Mouse (Mus musculus) forebrain, embryonic 13.5 days (tissue): ENCODE results near the gene Rreb1. TPM values are rescaled to one million over a fixed set of nuclear protein-coding genes. Genes with fewer than 3 reads are reported as not detected.
A peak's percentile ranks its signal among the peaks of the same experiment; 100 is the strongest.

ENCODE experiments used
- ATAC-seq: fragments of 200-750 bp; cut with Nextera tagmentation; 2 replicates; pipeline ENCODE4 v1.8.0; 2017
- H3K27ac ChIP-seq: fragments of 300-500 bp; sonication (generic); 2 replicates; pipeline ENCODE4 v1.5.1; 2015; ENCODE audit warnings: inconsistent platforms, mild to moderate bottlenecking, moderate library complexity
- H3K27me3 ChIP-seq: fragments of 300-500 bp; sonication (generic); 2 replicates; pipeline ENCODE4 v1.6.1; 2015; ENCODE audit warnings: mild to moderate bottlenecking, inconsistent platforms
- H3K36me3 ChIP-seq: fragments of 300-500 bp; sonication (generic); 2 replicates; pipeline ENCODE4 v1.6.1; 2015; ENCODE audit warnings: mild to moderate bottlenecking, inconsistent platforms; ENCODE audit not compliant: poor library complexity, severe bottlenecking
- H3K4me1 ChIP-seq: fragments of 300-500 bp; sonication (generic); 2 replicates; pipeline ENCODE4 v1.6.1; 2015; ENCODE audit warnings: inconsistent platforms
- H3K4me2 ChIP-seq: fragments of 300-500 bp; sonication (generic); 2 replicates; pipeline ENCODE4 v1.6.1; 2015; ENCODE audit warnings: inconsistent platforms, mild to moderate bottlenecking, moderate library complexity
- H3K4me3 ChIP-seq: fragments of 300-500 bp; sonication (generic); 2 replicates; pipeline ENCODE4 v1.5.1; 2015; ENCODE audit warnings: mild to moderate bottlenecking, inconsistent platforms
- H3K9ac ChIP-seq: fragments of 300-500 bp; sonication (generic); 2 replicates; pipeline ENCODE4 v1.6.1; 2015; ENCODE audit warnings: mild to moderate bottlenecking, inconsistent platforms
- H3K9me3 ChIP-seq: fragments of 300-500 bp; sonication (generic); replicated peaks from 2 replicates; pipeline ENCODE4 v1.6.1; 2016; ENCODE audit warnings: inconsistent platforms
- WGBS: fragments of 180-500 bp; shearing (Covaris S2); methylation state at CpG from one replicate; pipeline ENCODE4 v1.1.7; 2015; 5-methylcytosine and 5-hydroxymethylcytosine counted together
- polyA plus RNA-seq: library from polyadenylated mRNA; unstranded; fragments of >200 nt; fragmentation: Nextera tagmentation; extraction: Ambion mirVana; gene quantifications from 2 replicates; pipeline ENCODE4 v1.2.1, GENCODE M21; 2015

Rreb1 gene
- polyA plus RNA-seq, 1 experiment from 2014 or later, result 1.7 TPM

GRCm38 (mm10) chr13:37981063-37981462, 202.9 kb downstream of the Rreb1 start:
- 89% methylated on average over 5 of the region's 5 CpGs for WGBS
- no peak overlapping the region for H3K9ac ChIP-seq
- H3K9me3 ChIP-seq, result no peaks in the 10 kb centered on the region
- no peak overlapping the region for H3K4me2 ChIP-seq
- no peak overlapping the region for H3K4me3 ChIP-seq
- H3K4me1 ChIP-seq, result no peaks in the 10 kb centered on the region
- ATAC-seq, result no peak
- H3K36me3 ChIP-seq, result peaks cover 86% of the 10 kb centered on the region
- H3K27ac ChIP-seq, result no peak overlapping the region
- no peaks in the 10 kb centered on the region for H3K27me3 ChIP-seq

- Histone ChIP-seq H3K4me2 (no peak overlapping the region), H3K4me3 (no peak overlapping the region), H3K27me3 (no peaks in the 10 kb centered on the region), H3K4me1 (no peaks in the 10 kb centered on the region), H3K9me3 (no peaks in the 10 kb centered on the region), H3K27ac (no peak overlapping the region), H3K9ac (no peak overlapping the region), H3K36me3 (peaks cover 91% of the 10 kb centered on the region)
- WGBS, result 79% methylated on average over 10 of the region's 10 CpGs
- ATAC-seq, result no peak
Observed at GRCm38 (mm10) chr13:37986166-37986565, 208.0 kb downstream of the Rreb1 start.

- no peaks in the 10 kb centered on the region for H3K9me3 ChIP-seq
- ATAC-seq, result no peak
- peaks cover 63% of the 10 kb centered on the region for H3K36me3 ChIP-seq
Observed at GRCm38 (mm10) chr13:37989701-37990100, 211.5 kb downstream of the Rreb1 start.

GRCm38 (mm10) chr13:37992638-37993371, 214.6 kb downstream of the Rreb1 start:
- Histone ChIP-seq H3K9ac (peak overlapping the region; percentile 93), H3K27ac (no peak overlapping the region), H3K9me3 (no peaks in the 10 kb centered on the region), H3K4me1 (peaks cover 11% of the 10 kb centered on the region), H3K36me3 (peaks cover 36% of the 10 kb centered on the region), H3K4me2 (peak overlapping the region; percentile 64), H3K27me3 (no peaks in the 10 kb centered on the region), H3K4me3 (peak overlapping the region; percentile 87)
- WGBS, result 15% methylated on average over 10 of the region's 10 CpGs
- no peak for ATAC-seq

More at GRCm38 (mm10) chr13:37989701-37990100, 211.5 kb downstream of the Rreb1 start:
- Histone ChIP-seq H3K27me3 (no peaks in the 10 kb centered on the region), H3K4me1 (peaks cover 11% of the 10 kb centered on the region), H3K27ac (no peak overlapping the region), H3K4me3 (no peak overlapping the region), H3K9ac (no peak overlapping the region), H3K4me2 (no peak overlapping the region)
- 96% methylated on average over 8 of the region's 8 CpGs for WGBS

- peak overlapping the region; percentile 64 for H3K4me2 ChIP-seq
- under 1% methylated on average over 17 of the region's 17 CpGs for WGBS
- H3K4me1 ChIP-seq, result peaks cover 11% of the 10 kb centered on the region
- no peak for ATAC-seq
- H3K4me3 ChIP-seq, result peak overlapping the region; percentile 87
- no peaks in the 10 kb centered on the region for H3K27me3 ChIP-seq
- H3K36me3 ChIP-seq, result peaks cover 31% of the 10 kb centered on the region
- no peaks in the 10 kb centered on the region for H3K9me3 ChIP-seq
- peak overlapping the region; percentile 88 for H3K27ac ChIP-seq
- H3K9ac ChIP-seq, result peak overlapping the region; percentile 93
Observed at GRCm38 (mm10) chr13:37993376-37993703, 215.1 kb downstream of the Rreb1 start.

- WGBS, result under 1% methylated on average over 82 of the region's 89 CpGs
Observed at GRCm38 (mm10) chr13:37993704-37994404, 215.7 kb downstream of the Rreb1 start, which contains the start of gene Ssr1. Ssr1 (minus strand) TSS chr13:37994217.

GRCm38 (mm10) chr13:37994405-37994749, 216.2 kb downstream of the Rreb1 start:
- peak overlapping the region; percentile 56 for H3K9ac ChIP-seq
- peaks cover 20% of the 10 kb centered on the region for H3K36me3 ChIP-seq
- H3K4me2 ChIP-seq, result peak overlapping the region; percentile 64
- WGBS, result 18% methylated on average over 7 of the region's 7 CpGs
- peak; percentile 62 for ATAC-seq
- H3K4me1 ChIP-seq, result peaks cover 11% of the 10 kb centered on the region
- H3K9me3 ChIP-seq, result no peaks in the 10 kb centered on the region
- no peaks in the 10 kb centered on the region for H3K27me3 ChIP-seq
- peak overlapping the region; percentile 87 for H3K4me3 ChIP-seq
- peak overlapping the region; percentile 31; the same call in 1 of the 2 replicates for H3K27ac ChIP-seq

More at GRCm38 (mm10) chr13:37993704-37994404, 215.7 kb downstream of the Rreb1 start, which contains the start of gene Ssr1:
- H3K27ac ChIP-seq, result peak within 1 kb of the TSS; percentile 88
- H3K9ac ChIP-seq, result peak within 1 kb of the TSS; percentile 93
- peak within 1 kb of the TSS; percentile 87 for H3K4me3 ChIP-seq
- peak; percentile 99 for ATAC-seq
- H3K36me3 ChIP-seq, result peaks cover 26% of the 10 kb centered on the region
- H3K4me2 ChIP-seq, result peak within 1 kb of the TSS; percentile 64
- no peaks in the 10 kb centered on the region for H3K27me3 ChIP-seq
- no peaks in the 10 kb centered on the region for H3K9me3 ChIP-seq
- peaks cover 11% of the 10 kb centered on the region for H3K4me1 ChIP-seq

- Histone ChIP-seq H3K4me3 (no peak overlapping the region), H3K27ac (no peak overlapping the region), H3K9me3 (no peaks in the 10 kb centered on the region), H3K27me3 (no peaks in the 10 kb centered on the region), H3K4me1 (no peaks in the 10 kb centered on the region), H3K4me2 (no peak overlapping the region), H3K9ac (no peak overlapping the region), H3K36me3 (no peaks in the 10 kb centered on the region)
- ATAC-seq, result no peak
- 82% methylated on average over 3 of the region's 3 CpGs for WGBS
Observed at GRCm38 (mm10) chr13:37999713-38000112, 221.5 kb downstream of the Rreb1 start.

Other genes starting within 250 kb of the Rreb1 start
- gene Ssr1, start 215.8 kb downstream of the Rreb1 start, polyA plus RNA-seq, result 77.3 and 77.5 TPM in 2 replicates